Mouse (Mus musculus): ENCODE measurements around the gene Ntrk3. TPM values are rescaled to one million over a fixed set of nuclear protein-coding genes. Genes with fewer than 3 reads are reported as not detected.

Gene Ntrk3
- polyA plus RNA-seq, 1 experiment from 2014 or later = 0.12 TPM

DNA sequence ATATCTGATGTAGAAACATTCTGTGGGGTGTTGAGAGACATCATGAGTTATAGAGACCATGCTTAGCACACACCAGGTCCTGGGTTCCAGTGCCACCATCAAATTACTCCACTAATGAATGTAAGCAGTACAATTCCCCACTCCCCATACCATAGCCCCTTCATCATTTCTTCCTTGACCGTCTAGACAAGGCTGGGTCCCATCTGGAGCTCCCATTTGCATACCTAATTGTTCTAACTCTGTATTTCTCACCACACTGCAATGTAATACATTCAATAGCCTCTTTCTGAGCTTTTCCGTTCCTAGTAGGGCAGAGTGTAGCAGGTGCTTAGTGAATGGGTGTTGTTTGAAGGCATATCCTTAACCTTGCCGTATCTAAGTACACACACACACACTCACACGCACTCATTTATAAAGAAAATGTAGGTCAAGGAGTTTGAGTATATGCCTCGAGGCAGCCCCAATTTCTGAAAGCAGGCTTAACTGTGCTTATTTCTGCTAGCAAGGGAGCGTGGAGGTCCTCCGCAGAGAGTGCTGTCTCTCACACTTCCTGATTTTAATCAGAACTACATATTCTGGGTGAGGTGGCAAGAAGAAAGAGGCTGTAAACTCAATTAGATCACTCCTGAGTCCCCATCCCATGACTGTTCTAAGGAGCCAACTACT, 17.9 kb downstream of the Ntrk3 start:
- no peak overlapping the region for H3K9ac ChIP-seq
- H3K4me1 ChIP-seq (replicated peaks) = no peaks in the 10 kb centered on the region
- no peak overlapping the region for H3K27ac ChIP-seq (replicated peaks)
- no peaks in the 10 kb centered on the region for H3K36me3 ChIP-seq (replicated peaks)
- ATAC-seq (ENCODE audit: insufficient read depth) = no peak
- H3K4me2 ChIP-seq = no peak overlapping the region
- H3K27me3 ChIP-seq = no peaks in the 10 kb centered on the region
- H3K4me3 ChIP-seq (replicated peaks) = no peak overlapping the region
- whole genome bisulfite sequencing (ENCODE audit: insufficient replicate concordance) = 41% methylated on average over 7 of the region's 7 CpGs
- H3K9me3 ChIP-seq (replicated peaks) = no peaks in the 10 kb centered on the region

DNA sequence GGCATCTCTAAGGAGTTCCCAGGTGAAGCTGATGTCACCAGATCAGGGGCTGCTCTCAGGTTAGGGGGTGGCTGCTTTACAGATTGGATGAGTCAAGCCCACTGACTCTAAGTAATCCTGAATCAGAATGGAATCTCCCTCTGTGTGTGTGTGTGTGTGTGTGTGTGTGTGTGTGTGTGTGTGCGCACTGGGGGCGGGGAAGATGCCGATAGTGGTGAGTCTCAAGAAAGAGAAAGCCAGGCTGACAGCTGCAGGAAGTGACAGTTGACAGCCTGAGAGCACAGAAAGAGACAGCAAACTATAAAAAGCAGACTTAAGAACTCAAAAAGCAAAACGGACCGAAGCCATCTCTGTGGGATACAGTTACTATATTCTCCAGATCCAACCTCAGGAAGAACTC, 18.7 kb downstream of the Ntrk3 start:
- no peak overlapping the region for H3K9ac ChIP-seq
- no peaks in the 10 kb centered on the region for H3K27me3 ChIP-seq
- no peaks in the 10 kb centered on the region for H3K9me3 ChIP-seq (replicated peaks)
- H3K27ac ChIP-seq (replicated peaks) = no peak overlapping the region
- H3K4me3 ChIP-seq (replicated peaks) = no peak overlapping the region
- no peaks in the 10 kb centered on the region for H3K4me1 ChIP-seq (replicated peaks)
- no peak for ATAC-seq (ENCODE audit: insufficient read depth)
- H3K4me2 ChIP-seq = no peak overlapping the region
- 33% methylated on average over 5 of the region's 5 CpGs for WGBS (ENCODE audit: insufficient replicate concordance)
- no peaks in the 10 kb centered on the region for H3K36me3 ChIP-seq (replicated peaks)

DNA sequence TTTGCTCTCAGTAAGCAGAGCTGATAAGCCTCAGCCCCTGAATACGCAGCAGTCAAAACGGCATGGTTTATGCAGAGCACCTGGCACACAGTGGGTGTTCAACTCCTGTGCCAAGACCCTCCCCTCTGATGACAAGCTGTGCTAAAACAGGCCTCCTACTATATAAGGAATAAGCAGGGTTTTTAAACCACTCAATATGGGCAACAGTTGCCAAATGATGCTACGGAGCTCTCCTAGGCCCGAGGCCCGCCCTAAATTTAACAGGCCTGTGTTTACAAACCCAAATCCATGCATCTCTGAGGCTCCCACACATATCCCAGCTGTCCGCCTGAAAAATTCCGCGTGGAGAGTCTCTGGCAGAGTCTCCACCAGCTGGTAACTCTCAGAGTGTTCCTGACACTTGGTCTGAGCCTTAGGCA, 19.6 kb downstream of the Ntrk3 start:
- Histone ChIP-seq H3K27me3 (no peaks in the 10 kb centered on the region), H3K4me2 (no peak overlapping the region), H3K4me1 (replicated peaks) (no peaks in the 10 kb centered on the region), H3K36me3 (replicated peaks) (no peaks in the 10 kb centered on the region), H3K9ac (no peak overlapping the region), H3K9me3 (replicated peaks) (no peaks in the 10 kb centered on the region), H3K27ac (replicated peaks) (no peak overlapping the region), H3K4me3 (replicated peaks) (no peak overlapping the region)
- WGBS (ENCODE audit: insufficient replicate concordance) = 60% methylated on average over 8 of the region's 8 CpGs
- no peak for ATAC-seq (ENCODE audit: insufficient read depth)

DNA sequence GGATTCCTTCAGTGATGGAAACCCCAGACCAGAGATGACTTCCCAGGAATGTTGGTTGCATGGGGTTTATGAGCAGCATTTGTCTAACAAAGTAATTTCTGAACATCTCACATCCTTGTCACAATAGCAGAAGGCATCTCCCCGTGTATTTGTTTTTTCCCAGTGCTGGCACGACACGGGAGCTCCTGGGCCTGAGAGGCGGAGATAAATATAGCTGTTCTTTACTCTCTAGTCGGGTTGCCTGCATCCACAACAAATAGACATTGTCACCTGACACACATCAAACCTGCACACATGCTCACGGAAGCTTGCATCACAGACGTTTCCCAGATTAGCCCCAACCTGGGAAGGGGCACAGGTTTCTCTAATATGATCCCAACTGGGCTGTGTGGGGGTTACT, 30.1 kb downstream of the Ntrk3 start:
- ATAC-seq (ENCODE audit: insufficient read depth) = no peak
- Histone ChIP-seq H3K4me1 (replicated peaks) (no peaks in the 10 kb centered on the region), H3K36me3 (replicated peaks) (no peaks in the 10 kb centered on the region), H3K27me3 (no peaks in the 10 kb centered on the region), H3K9ac (no peak overlapping the region), H3K4me3 (replicated peaks) (no peak overlapping the region), H3K9me3 (replicated peaks) (no peaks in the 10 kb centered on the region), H3K27ac (replicated peaks) (no peak overlapping the region), H3K4me2 (no peak overlapping the region)
- 56% methylated on average over 7 of the region's 7 CpGs for WGBS (ENCODE audit: insufficient replicate concordance)

DNA sequence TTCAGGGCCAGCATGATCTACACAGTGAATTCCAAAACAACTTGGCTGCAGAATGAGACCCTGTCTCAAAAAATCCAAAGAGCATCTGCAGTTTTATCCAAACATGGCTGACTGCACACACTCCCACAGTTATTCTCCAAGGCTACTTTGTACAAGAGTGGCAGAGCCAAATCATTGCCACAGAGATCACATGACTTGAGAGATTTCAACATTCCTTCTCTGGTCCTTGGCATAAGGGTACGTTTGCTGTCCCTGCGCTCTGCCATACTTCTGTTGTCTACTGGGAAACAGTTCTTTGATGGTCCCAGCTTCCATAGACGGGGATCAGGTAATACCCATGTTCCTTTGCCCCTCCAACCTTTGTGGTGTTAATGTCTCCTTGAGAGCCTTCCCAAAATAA, 30.7 kb downstream of the Ntrk3 start:
- Histone ChIP-seq H3K9ac (no peak overlapping the region), H3K36me3 (replicated peaks) (no peaks in the 10 kb centered on the region), H3K4me3 (replicated peaks) (no peak overlapping the region), H3K4me2 (no peak overlapping the region), H3K4me1 (replicated peaks) (no peaks in the 10 kb centered on the region), H3K27ac (replicated peaks) (no peak overlapping the region), H3K9me3 (replicated peaks) (no peaks in the 10 kb centered on the region), H3K27me3 (no peaks in the 10 kb centered on the region)
- ATAC-seq (ENCODE audit: insufficient read depth) = no peak
- 52% methylated on average over 3 of the region's 3 CpGs for WGBS (ENCODE audit: insufficient replicate concordance)

DNA sequence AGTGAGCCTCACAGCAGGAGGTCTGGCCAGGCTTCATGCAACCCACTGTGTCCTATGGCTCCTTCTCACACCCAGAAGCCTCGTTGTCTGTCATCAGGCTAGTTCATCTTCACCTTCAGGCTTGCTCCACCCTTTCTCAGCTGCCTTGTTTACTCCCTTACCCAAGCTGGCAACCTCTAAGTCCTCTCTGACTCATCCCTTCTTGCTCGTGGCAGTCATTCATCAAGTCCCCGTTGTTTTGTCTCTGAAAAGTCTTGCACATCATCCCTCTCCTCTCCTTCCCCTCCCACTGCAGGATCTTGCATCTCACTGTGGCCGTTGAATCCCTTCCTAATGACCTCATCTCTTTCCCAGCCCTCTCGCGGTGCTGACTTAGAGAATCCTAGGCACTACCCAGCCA, 35.1 kb downstream of the Ntrk3 start:
- Histone ChIP-seq H3K9me3 (replicated peaks) (no peaks in the 10 kb centered on the region), H3K36me3 (replicated peaks) (no peaks in the 10 kb centered on the region), H3K4me3 (replicated peaks) (no peak overlapping the region), H3K27me3 (no peaks in the 10 kb centered on the region), H3K4me2 (no peak overlapping the region), H3K27ac (replicated peaks) (no peak overlapping the region), H3K9ac (no peak overlapping the region), H3K4me1 (replicated peaks) (no peaks in the 10 kb centered on the region)
- WGBS (ENCODE audit: insufficient replicate concordance) = 46% methylated on average over 6 of the region's 6 CpGs
- ATAC-seq (ENCODE audit: insufficient read depth) = no peak

DNA sequence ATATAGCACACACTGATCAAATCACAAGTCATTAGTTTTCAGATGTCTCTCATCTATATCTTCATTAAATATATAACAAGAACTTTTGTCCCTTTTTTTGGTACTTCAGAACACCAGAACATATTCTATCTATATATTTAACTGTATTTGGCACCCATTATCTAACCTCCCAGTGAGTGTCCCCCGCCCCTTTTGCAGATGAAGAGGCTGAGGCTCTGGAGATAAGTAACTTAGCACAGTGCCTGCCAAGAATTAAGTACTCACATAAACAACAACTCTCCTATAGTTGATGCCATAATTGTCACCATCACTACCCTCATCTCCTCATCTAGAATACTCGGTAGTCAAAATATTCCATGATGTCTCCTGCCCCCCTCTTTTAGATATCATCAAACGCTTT, 42.6 kb downstream of the Ntrk3 start:
- no peaks in the 10 kb centered on the region for H3K36me3 ChIP-seq (replicated peaks)
- H3K4me1 ChIP-seq (replicated peaks) = no peaks in the 10 kb centered on the region
- no peaks in the 10 kb centered on the region for H3K27me3 ChIP-seq
- H3K9ac ChIP-seq = no peak overlapping the region
- H3K9me3 ChIP-seq (replicated peaks) = no peaks in the 10 kb centered on the region
- no peak overlapping the region for H3K27ac ChIP-seq (replicated peaks)
- no peak for ATAC-seq (ENCODE audit: insufficient read depth)
- no peak overlapping the region for H3K4me2 ChIP-seq
- WGBS (ENCODE audit: insufficient replicate concordance) = 41% methylated on average over 3 of the region's 3 CpGs
- H3K4me3 ChIP-seq (replicated peaks) = no peak overlapping the region

DNA sequence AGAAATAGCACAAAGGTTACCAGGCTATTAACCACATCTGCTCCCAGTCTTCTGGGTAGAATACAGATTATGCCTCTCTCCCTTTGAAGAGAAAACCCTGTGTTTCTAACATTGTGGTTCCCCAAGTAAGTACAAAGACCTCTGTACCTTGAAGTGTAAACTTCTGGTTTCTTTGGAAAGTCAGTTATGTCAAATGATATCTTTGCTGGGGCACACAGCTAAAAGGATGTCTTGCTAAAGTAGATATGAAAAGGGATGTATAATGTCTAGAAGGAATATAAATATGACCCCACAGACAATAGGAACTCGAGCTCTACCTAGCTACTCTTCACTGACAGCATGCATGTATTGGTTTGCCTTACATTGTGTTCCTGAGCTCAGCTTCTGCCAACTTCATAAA, 44.7 kb downstream of the Ntrk3 start:
- H3K27me3 ChIP-seq = no peaks in the 10 kb centered on the region
- no peak overlapping the region for H3K9ac ChIP-seq
- ATAC-seq (ENCODE audit: insufficient read depth) = no peak
- H3K27ac ChIP-seq (replicated peaks) = no peak overlapping the region
- no peaks in the 10 kb centered on the region for H3K36me3 ChIP-seq (replicated peaks)
- H3K4me1 ChIP-seq (replicated peaks) = no peaks in the 10 kb centered on the region
- WGBS (ENCODE audit: insufficient replicate concordance) = 16% methylated on average over 1 of the region's 1 CpGs
- H3K4me3 ChIP-seq (replicated peaks) = no peak overlapping the region
- H3K4me2 ChIP-seq = no peak overlapping the region
- H3K9me3 ChIP-seq (replicated peaks) = no peaks in the 10 kb centered on the region

DNA sequence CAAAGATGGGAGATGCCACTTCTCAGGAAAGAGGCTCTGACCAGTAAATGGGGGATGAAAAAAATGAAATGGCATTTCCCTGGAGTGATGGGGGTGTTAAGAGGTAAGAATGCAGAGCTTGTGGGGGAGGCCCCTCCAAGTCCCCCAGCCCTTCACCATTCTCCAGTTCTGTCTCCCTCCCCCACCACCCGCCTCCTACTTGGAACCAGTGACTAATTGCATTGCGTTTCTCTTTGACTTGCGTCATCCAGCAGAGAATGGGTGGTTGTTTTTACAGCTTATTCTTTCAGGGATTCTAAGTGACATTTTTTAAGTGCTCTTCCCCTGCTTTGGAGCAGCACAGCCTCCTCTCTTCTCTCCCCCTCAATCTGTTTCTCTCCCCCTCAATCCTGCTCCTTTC, 46.9 kb downstream of the Ntrk3 start:
- no peak overlapping the region for H3K27ac ChIP-seq (replicated peaks)
- no peaks in the 10 kb centered on the region for H3K9me3 ChIP-seq (replicated peaks)
- WGBS (ENCODE audit: insufficient replicate concordance) = 64% methylated on average over 3 of the region's 3 CpGs
- no peak for ATAC-seq (ENCODE audit: insufficient read depth)
- H3K4me3 ChIP-seq (replicated peaks) = no peak overlapping the region
- no peaks in the 10 kb centered on the region for H3K4me1 ChIP-seq (replicated peaks)
- no peak overlapping the region for H3K9ac ChIP-seq
- H3K36me3 ChIP-seq (replicated peaks) = no peaks in the 10 kb centered on the region
- H3K27me3 ChIP-seq = no peaks in the 10 kb centered on the region
- H3K4me2 ChIP-seq = no peak overlapping the region

DNA sequence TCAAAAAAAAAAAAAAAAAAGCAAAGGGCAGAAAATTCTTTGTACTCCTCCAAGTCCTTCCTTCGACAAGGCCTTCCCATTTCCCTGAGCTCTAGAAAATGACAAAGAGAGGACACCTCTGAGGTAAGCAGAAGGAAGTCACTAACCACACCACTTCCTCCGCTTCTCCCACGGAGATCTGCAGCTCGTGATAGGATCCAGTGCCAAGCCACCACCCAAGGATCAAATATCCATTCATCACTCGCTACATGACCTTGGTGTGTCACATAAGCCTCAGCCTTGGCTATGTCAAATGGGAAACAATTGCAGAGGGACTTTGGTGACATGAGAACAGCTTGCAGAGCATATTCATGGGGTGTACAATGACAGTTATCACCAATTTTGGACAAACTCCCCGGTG, 52.9 kb downstream of the Ntrk3 start:
- H3K4me2 ChIP-seq = no peak overlapping the region
- H3K4me3 ChIP-seq (replicated peaks) = no peak overlapping the region
- H3K27me3 ChIP-seq = no peaks in the 10 kb centered on the region
- WGBS (ENCODE audit: insufficient replicate concordance) = 9% methylated on average over 6 of the region's 6 CpGs
- H3K36me3 ChIP-seq (replicated peaks) = no peaks in the 10 kb centered on the region
- H3K9ac ChIP-seq = no peak overlapping the region
- H3K4me1 ChIP-seq (replicated peaks) = no peaks in the 10 kb centered on the region
- ATAC-seq (ENCODE audit: insufficient read depth) = no peak
- no peaks in the 10 kb centered on the region for H3K9me3 ChIP-seq (replicated peaks)
- H3K27ac ChIP-seq (replicated peaks) = no peak overlapping the region

DNA sequence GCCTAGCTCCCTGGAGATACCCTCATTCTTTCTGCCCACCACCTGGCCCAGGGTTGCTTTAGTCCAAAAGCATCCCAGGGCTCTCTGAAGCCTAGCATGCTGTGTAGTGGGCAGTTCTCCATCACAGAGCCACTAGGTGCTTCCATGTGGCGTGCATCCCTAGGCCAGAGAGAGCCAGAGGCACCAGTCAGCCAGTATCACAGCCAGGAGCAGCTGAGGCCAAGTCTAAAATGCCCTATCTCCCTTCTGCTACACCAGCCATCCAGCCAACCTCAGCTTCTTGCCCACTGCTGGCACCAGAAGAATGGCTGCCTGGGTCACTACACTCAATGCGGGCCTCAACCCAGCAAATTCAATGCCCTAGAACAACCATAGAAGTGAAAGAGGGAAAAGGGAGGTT, 56.9 kb downstream of the Ntrk3 start:
- Histone ChIP-seq H3K27ac (replicated peaks) (no peak overlapping the region), H3K4me2 (no peak overlapping the region), H3K4me1 (replicated peaks) (no peaks in the 10 kb centered on the region), H3K9ac (no peak overlapping the region), H3K27me3 (no peaks in the 10 kb centered on the region), H3K4me3 (replicated peaks) (no peak overlapping the region), H3K36me3 (replicated peaks) (no peaks in the 10 kb centered on the region), H3K9me3 (replicated peaks) (no peaks in the 10 kb centered on the region)
- ATAC-seq (ENCODE audit: insufficient read depth) = no peak
- 51% methylated on average over 2 of the region's 2 CpGs for WGBS (ENCODE audit: insufficient replicate concordance)

DNA sequence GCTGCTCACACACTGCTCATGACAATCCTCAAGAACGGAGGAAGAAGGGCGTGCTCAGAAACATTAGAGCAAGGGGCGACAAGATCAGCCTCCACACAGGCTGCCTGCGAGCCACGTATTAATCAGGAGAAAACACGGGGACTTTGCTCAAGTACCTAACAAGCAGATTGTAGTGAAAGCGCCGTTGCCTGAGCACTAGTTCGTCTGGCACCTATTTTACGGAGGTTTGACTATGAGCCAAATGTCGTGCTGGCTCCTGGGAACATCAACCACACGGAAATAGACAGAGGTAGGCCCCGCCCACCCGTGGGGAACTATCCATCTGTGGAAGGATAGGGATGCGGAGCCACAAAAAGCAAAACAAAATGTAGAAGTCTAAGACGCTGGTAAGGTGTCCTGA, 68.4 kb downstream of the Ntrk3 start:
- Histone ChIP-seq H3K9ac (no peak overlapping the region), H3K36me3 (replicated peaks) (no peaks in the 10 kb centered on the region), H3K9me3 (replicated peaks) (no peaks in the 10 kb centered on the region), H3K4me2 (no peak overlapping the region), H3K27ac (replicated peaks) (no peak overlapping the region), H3K4me3 (replicated peaks) (no peak overlapping the region), H3K27me3 (no peaks in the 10 kb centered on the region), H3K4me1 (replicated peaks) (no peaks in the 10 kb centered on the region)
- 67% methylated on average over 16 of the region's 16 CpGs for WGBS (ENCODE audit: insufficient replicate concordance)
- no peak for ATAC-seq (ENCODE audit: insufficient read depth)

All from liver, embryonic 15.5 days (tissue).